Mouse (Mus musculus): ENCODE measurements around the gene Pla2g10. TPM values are rescaled to one million over a fixed set of nuclear protein-coding genes. Genes with fewer than 3 reads are reported as not detected.
"Not testable (repeated sequence)": the region's sequence is repeated elsewhere in the genome, so short reads cannot be mapped to it uniquely, and the experiment has no call there.

Pla2g10 gene
- total RNA-seq, 2 experiments from 2014 or later: not detected

- no peak for ATAC-seq (replicated peaks; ENCODE audit: poor library complexity)
Observed at GRCm38 (mm10) chr16:13732786-13733185, 2.0 kb upstream of the Pla2g10 start.

- no peak for ATAC-seq (replicated peaks; ENCODE audit: poor library complexity)
Observed at GRCm38 (mm10) chr16:13729428-13729827, 1.4 kb downstream of the Pla2g10 start.

GRCm38 (mm10) chr16:13727811-13728335 is 2.9 kb downstream of the Pla2g10 start:
- ATAC-seq (replicated peaks; ENCODE audit: poor library complexity): no peak

- ATAC-seq (replicated peaks; ENCODE audit: poor library complexity): no peak
Observed at GRCm38 (mm10) chr16:13722937-13723336, 7.8 kb downstream of the Pla2g10 start.

GRCm38 (mm10) chr16:13716821-13717553 is 13.8 kb downstream of the Pla2g10 start:
- ATAC-seq (replicated peaks; ENCODE audit: poor library complexity): peak; percentile 92

- ATAC-seq (replicated peaks; ENCODE audit: poor library complexity): no peak
Observed at GRCm38 (mm10) chr16:13714910-13715309, 15.9 kb downstream of the Pla2g10 start.

- ATAC-seq (replicated peaks; ENCODE audit: poor library complexity): no peak
Observed at GRCm38 (mm10) chr16:13704676-13705075, 26.1 kb downstream of the Pla2g10 start.

- ATAC-seq (replicated peaks; ENCODE audit: poor library complexity): no peak
Observed at GRCm38 (mm10) chr16:13702184-13702583, 28.6 kb downstream of the Pla2g10 start.

- peak; percentile 72 for ATAC-seq (replicated peaks; ENCODE audit: poor library complexity)
Observed at GRCm38 (mm10) chr16:13698998-13699397, 31.8 kb downstream of the Pla2g10 start.

- no peak for ATAC-seq (replicated peaks; ENCODE audit: poor library complexity)
Observed at GRCm38 (mm10) chr16:13678601-13679319, 52.0 kb downstream of the Pla2g10 start.

GRCm38 (mm10) chr16:13674511-13674910 is 56.3 kb downstream of the Pla2g10 start:
- ATAC-seq (replicated peaks; ENCODE audit: poor library complexity): no peak

GRCm38 (mm10) chr16:13673114-13673513 is 57.7 kb downstream of the Pla2g10 start:
- ATAC-seq (replicated peaks; ENCODE audit: poor library complexity): no peak

GRCm38 (mm10) chr16:13672386-13672898 is 58.3 kb downstream of the Pla2g10 start:
- ATAC-seq (replicated peaks; ENCODE audit: poor library complexity): peak; percentile 60

GRCm38 (mm10) chr16:13671685-13672385 is 58.9 kb downstream of the Pla2g10 start, which contains the start of the genes Bfar and 3110001I22Rik:
Gene Bfar (plus strand): TSS chr16:13671858.
Gene 3110001I22Rik (plus strand): TSS chr16:13671929.
- peak; percentile 64 for ATAC-seq (replicated peaks; ENCODE audit: poor library complexity)

GRCm38 (mm10) chr16:13670896-13671295 is 59.9 kb downstream of the Pla2g10 start:
- ATAC-seq (replicated peaks; ENCODE audit: poor library complexity): not testable (repeated sequence)

- ATAC-seq (replicated peaks; ENCODE audit: poor library complexity): no peak
Observed at GRCm38 (mm10) chr16:13669282-13669681, 61.5 kb downstream of the Pla2g10 start.

GRCm38 (mm10) chr16:13668402-13669108 is 62.2 kb downstream of the Pla2g10 start:
- ATAC-seq (replicated peaks; ENCODE audit: poor library complexity): peak; percentile 5; the same call in 1 of the 2 replicates

GRCm38 (mm10) chr16:13667878-13668343 is 62.9 kb downstream of the Pla2g10 start, which contains the start of gene Parn:
Gene Parn (minus strand): TSS chr16:13668170.
- peak; percentile 70 for ATAC-seq (replicated peaks; ENCODE audit: poor library complexity)
